Mouse (Mus musculus) ovary, adult 18-20 months (tissue): Measurements from ENCODE around the gene Vcl.

ENCODE experiments used
- DNase-seq: peaks from one replicate; pipeline ENCODE4 v3.0.0; 2022; ENCODE audit warnings: low spot score, mixed read lengths

The Vcl gene

DNA sequence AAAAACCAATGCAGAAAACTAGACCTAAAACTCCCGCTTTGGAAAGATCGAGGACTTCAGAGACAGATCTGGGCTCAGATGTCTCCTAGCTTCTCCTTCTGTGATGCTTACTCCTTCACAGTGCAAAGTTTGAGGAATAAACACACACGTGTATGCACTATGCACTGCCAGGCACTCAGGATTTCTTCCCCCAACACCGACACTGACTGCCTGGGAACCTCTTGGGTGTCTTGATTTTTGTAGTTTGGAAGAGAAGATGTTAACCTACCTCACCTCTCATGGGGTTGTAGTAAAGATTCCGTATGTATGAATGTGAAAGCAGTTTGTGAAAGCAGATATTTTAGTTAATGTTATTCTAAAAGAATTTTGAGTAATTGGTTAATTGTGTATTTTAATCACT is 88.7 kb downstream of the Vcl start:
- DNase-seq = no peak

DNA sequence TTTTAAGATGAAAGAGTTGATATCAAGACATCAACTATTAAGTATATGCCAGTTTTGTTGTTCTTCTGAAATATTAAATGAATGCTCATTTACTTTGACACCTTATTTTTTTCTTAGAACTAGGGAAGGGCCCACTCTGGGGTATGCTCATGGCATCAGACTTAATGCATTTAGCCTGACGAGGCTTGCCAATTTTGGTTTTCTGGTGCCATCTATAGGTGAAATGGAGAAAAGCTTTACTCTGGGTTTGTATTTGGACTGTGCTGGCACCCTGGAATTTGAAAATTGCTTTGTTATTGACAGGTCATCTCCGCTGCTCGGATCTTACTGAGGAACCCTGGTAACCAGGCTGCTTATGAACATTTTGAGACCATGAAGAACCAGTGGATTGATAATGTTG is 89.8 kb downstream of the Vcl start:
- DNase-seq = no peak

- DNase-seq = no peak
Observed at GRCm38 (mm10) chr14:21020435-21020834, 91.2 kb downstream of the Vcl start.

DNA sequence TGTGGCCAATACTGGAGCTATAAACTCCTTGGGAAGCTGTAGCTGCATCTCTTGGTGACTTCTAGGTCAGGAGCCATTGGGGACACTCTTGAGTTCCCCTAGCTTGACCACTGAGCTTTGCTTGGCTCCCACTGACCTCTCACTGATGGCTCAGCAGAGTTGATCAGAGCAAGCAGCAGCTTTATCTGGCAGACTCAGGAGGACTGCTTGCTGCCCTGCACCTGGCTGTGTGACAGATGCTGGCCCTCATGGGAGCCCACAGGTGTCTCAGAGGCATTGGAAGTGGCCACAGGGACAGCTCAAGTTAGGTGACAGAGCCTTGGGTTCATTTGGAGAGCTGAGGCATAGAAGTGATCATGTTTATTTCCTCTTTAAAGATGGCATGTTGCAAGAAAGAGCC is 98.3 kb downstream of the Vcl start:
- no peak for DNase-seq

DNA sequence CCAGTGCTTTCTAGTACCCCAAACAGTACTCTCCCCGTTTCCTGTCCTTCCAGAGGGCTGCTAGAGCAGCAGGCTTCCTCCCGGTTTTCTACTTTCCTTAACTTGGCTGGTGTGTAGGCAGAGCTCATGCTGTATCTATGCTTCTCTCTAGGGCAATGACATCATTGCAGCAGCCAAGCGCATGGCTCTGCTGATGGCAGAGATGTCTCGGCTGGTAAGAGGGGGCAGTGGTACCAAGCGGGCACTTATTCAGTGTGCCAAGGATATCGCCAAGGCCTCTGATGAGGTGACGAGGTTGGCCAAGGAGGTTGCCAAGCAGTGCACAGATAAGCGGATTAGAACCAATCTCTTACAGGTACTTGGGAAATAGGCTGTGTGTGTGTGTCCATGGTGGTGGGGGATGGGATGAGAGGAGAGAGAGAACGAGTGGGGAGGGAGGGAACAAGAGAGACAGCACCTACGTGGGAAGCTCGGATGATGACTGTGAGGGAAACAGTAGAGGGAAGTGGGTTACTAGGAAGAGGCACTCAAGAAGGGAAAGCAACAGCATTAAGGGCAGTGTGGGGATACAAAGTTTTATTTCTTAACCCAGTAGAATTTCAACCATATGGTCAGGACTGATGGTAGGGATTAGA is 99.9 kb downstream of the Vcl start:
- DNase-seq = no peak

- no peak for DNase-seq
Observed at GRCm38 (mm10) chr14:21031783-21032511, 102.7 kb downstream of the Vcl start.

DNA sequence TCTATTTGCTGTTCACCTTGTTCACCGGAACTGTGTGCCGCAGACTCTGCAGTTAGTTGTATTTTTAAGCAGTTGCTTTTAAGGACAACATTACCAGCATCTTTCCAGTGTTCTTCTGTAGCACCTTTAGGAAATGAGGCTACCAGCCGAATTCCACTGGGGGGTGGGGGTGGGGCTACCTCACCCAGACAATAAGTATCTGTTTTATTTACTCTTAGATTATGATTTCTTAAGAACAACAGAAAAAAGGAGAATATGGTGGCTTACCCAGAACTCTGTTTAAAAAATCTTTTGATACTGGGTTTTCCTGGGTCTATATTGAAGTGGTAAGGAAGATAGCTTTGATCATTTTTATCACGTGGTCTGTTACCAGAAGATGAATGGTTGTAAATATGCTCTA is 105.1 kb downstream of the Vcl start:
- no peak for DNase-seq

- no peak for DNase-seq
Observed at GRCm38 (mm10) chr14:21034791-21035190, 105.6 kb downstream of the Vcl start.

- no peak for DNase-seq
Observed at GRCm38 (mm10) chr14:21039077-21039476, 109.9 kb downstream of the Vcl start.

DNA sequence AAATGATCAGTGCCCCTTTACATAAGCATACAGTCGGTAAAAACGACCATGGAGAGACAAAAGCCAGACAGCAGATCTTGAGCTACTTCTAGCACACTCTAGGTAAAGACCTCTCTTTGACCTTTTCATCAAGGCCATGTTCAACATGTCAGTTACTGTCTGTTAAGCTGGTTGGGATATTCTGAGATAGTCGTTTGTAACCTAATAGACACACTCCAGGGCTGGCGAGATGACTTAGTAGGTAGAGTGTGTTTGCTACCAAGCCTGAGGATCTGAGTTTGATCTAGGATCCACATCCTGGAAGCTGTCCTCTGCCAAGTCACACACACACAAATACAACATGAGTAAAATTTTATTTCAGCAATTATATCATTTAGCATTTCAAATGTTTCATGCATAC is 110.4 kb downstream of the Vcl start:
- DNase-seq = no peak

DNA sequence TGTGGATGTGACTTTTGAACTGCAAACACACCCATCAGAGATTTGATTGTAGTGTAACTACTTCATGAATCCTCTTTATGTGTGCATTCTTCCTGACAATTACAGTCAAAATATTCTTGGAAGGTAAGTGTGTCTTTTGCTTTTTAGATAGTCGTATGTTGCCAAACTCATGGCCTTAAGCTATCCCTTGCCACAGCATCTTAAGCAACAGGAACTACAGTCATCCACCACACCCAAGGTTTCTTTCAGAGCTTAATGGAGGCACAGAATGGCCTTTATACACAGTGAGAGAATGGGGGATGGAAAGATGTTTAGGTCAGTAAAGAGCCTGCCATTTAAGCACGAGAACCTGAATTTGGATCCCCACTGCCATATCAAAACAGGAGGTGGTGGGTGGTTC is 118.6 kb downstream of the Vcl start:
- no peak for DNase-seq

- DNase-seq = no peak
Observed at GRCm38 (mm10) chr14:21048879-21049278, 119.7 kb downstream of the Vcl start.

- no peak for DNase-seq
Observed at GRCm38 (mm10) chr14:21050734-21051133, 121.5 kb downstream of the Vcl start.

GRCm38 (mm10) chr14:21051380-21052111 is 122.3 kb downstream of the Vcl start:
- no peak for DNase-seq

- peak; percentile 87 for DNase-seq
Observed at GRCm38 (mm10) chr14:21052112-21052780, 123.0 kb downstream of the Vcl start, which contains the start of the genes Ap3m1 and Adk. Ap3m1 (minus strand) TSS chr14:21052508. Adk (plus strand) TSS chr14:21052574.

GRCm38 (mm10) chr14:21052781-21053130 is 123.6 kb downstream of the Vcl start:
- peak; percentile 67 for DNase-seq

DNA sequence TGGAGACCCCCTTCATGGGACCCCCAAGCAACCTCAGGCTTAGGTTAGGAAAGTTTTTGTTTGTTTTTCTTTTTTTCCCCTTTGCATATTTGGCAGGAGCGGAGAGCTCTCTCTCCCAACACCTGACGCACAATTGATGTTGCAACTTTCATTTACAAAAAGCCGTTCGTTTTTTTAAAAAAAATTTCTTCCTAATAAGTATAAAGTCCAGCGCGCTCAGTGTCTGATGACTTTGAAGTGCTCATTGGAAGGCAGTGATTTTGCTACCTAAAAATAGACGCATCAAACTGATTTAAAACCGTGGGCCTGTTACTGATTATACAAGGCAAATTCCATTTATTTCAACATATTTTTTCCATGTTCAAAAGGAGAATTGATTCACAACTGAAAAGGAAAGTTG is 124.0 kb downstream of the Vcl start:
- DNase-seq = no peak

- no peak for DNase-seq
Observed at GRCm38 (mm10) chr14:21053586-21053985, 124.4 kb downstream of the Vcl start.

- DNase-seq = no peak
Observed at GRCm38 (mm10) chr14:21058972-21059371, 129.8 kb downstream of the Vcl start.

- no peak for DNase-seq
Observed at GRCm38 (mm10) chr14:21062766-21063513, 133.7 kb downstream of the Vcl start.

- no peak for DNase-seq
Observed at GRCm38 (mm10) chr14:21064321-21064720, 135.1 kb downstream of the Vcl start.
